Mouse (Mus musculus) liver, embryonic 14.5 days (tissue): ENCODE data around the gene Sorcs2.

Experiments used
- CTCF ChIP-seq: IDR thresholded peaks from 2 replicates; pipeline ENCODE4 v1.5.1; 2016; ENCODE audit warnings: antibody characterized with exemption, low read depth, control low read depth
- EP300 ChIP-seq: IDR thresholded peaks from 2 replicates; pipeline ENCODE4 v1.6.1; 2016; ENCODE audit warnings: antibody characterized with exemption, low read depth

DNA sequence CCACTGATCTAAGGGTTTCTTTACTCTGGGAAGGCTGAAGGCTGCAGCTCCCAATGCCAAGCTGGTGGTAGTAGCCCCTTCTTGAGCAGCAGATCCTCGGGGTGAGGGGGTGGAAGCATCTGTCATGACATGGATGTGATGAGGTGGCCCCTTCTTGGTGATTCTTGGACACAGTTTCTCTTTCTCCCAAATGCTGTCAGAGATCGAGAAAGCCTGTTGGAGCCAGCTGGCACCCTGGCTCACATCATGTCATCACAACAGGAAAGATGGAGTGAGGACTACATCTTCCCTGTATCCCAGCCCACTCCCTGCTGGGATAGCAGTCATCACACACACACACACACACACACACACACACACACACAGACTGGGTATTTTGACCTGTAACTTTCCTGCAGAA lies 268.3 kb downstream of the Sorcs2 start:
- TF ChIP-seq EP300 (no peak), CTCF (no peak)
